Mouse (Mus musculus): ENCODE data around the gene Gm10696.
"Not testable (repeated sequence)": the region's sequence is repeated elsewhere in the genome, so short reads cannot be mapped to it uniquely, and the experiment has no call there.

Gene Gm10696

DNA sequence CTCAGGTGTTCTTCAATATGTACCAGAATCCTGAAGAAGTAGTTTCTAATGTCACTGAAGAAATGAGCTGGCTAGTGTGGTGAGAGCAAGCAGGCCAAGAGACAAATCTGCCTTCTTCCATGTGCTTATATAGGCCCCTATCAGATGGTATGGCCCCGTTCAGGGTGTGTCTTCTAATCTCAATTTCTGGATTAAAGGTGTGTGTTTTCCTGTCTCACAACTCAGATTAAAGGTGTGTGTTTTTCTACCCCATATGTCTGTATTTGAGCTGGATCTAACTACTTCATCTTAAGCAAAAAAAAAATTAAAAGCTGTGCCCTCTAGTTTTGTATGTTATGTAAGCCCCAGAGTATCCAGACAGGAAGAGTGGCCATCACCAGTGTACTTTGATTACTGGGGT is at the start of gene Gm10696:
Gene Gm10696 (minus strand): TSS at position 101 of the 400 bp plus-strand sequence.
- TF ChIP-seq GATA4 (IDR thresholded peaks at IDR 0.05; ENCODE audit: insufficient replicate concordance, low read length), result not testable (repeated sequence)

DNA sequence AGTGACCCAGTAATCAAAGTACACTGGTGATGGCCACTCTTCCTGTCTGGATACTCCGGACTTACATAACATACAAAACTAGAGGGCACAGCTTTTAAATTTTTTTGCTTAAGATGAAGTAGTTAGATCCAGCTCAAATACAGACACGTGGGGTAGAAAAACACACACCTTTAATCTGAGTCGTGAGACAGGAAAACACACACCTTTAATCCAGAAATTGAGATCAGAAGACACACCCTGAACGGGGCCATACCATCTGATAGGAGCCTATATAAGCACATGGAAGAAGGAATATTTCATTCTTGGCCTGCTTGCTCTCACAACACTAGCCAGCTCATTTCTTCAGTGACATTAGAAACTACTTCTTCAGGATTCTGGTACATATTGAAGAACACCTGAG is 18.4 kb upstream of the Gm10696 start, which contains the start of gene Gm5286:
Gene Gm5286 (plus strand): TSS at position 301 of the 400 bp plus-strand sequence.
- TF ChIP-seq GATA4 (IDR thresholded peaks at IDR 0.05; ENCODE audit: insufficient replicate concordance, low read length), result not testable (repeated sequence)

Data from liver, adult (tissue).